Mouse (Mus musculus) neural tube, embryonic 10.5 days (tissue): ENCODE results near the gene Bicd2.

Source experiments
- DNase-seq: peaks from one replicate; pipeline ENCODE4 v3.0.0-alpha.2; 2017; ENCODE audit warnings: low spot score; ENCODE audit errors: extremely low spot score

Bicd2 gene

DNA sequence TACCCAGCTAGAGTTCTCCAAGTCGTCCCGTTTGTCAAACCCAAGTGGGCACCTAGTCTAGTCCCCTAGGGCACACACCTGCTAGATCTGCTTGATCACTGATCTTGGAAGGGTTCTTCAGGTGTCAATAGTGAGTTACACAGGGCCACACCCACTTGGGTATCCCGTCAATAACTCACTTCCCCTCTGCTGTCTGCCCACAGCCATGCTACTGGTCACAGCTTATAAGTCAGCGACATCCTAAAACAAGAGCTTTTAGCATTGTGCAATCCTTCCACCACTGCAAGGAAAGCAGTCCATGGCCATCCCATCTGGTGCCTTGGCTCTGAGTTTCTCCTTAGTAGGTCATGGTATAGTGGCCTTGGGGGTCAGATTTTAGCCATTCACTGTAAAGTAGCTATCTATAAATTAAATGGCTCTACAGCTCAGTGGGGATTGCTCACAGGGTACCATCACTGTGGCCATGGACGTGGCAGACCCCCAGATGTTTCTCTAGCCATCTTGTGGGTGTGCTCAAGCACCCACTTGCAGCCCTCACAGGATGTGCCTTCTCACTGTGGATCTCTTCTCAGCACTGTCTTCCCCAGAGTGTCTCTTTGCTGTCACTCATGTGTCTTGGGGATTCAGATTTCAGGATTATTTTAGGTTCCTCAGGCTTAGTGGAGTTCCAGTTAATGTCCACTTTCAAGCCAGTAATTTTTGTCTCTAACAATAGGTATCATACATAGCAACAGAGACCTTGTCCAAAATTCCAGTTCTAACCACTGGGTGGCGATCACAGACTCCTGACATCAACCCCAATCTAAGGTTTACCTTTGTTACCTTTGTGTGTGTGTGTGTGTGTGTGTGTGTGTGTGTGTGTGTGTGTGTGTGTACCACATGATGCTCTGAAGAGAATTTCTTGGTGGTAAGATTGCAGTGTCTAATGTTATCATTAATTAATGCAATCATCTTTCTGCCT lies 14.9 kb upstream of the Bicd2 start:
- DNase-seq = no peak

DNA sequence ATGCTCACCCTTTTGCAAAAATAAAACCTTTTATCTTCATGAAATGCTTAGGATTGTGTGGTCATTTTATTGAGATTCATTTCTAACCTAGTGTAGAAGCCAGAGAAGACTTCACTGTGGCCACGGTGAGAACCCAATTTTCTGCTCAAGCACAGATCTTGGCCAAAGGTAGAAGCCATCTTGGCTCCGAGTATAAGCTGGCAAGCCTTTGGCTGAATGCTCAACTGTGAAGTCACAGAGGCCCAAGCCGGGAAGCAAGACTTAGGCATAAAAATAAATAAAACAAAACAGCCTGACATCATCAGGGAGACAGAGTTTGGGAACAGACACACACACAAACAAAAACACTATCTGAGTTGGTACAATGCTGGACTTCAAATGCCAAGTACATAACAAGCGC lies 13.3 kb upstream of the Bicd2 start:
- DNase-seq = no peak

GRCm38 (mm10) chr13:49333250-49333649 lies 8.1 kb upstream of the Bicd2 start:
- no peak for DNase-seq

DNA sequence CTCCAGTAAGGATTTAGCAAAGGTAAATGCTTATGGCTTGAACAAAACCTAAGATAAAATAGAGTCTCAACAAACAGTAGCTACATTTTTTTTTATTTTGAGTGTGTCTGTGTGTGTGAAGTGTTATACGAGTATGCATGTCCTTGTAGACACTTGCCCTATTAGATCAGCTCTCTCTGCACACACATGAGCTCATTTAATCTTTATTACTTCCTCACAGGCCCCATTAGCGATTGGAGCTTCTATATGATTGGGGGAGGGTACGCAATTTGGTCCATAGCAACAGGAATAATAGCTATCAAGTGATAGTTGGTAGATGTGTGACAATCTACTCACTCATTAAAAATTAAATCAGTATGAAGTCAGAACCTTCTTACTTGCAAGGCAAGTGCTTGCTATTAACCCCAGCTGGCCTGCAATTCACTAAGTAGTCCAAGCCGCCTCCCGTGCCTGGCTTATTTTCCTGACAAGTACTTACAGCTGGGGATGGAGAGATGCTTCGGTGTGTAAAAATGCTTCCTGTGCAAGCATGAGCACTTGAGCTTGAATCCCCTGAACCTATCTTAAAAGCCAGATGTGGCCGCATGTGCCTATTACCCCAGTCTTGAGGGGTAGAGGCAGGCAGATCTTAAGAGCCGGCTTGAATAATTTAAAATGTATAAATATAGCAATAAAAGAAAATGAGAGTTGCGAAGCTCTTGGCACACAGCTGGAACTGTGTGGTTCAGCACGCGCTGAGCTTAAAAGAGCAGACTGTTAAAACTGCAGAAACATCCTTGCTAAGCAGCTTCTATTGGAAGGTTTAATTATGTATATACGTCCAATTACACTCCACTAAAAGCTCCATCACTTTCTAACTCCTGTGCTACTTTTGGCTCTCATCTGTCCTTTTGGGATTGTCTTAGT lies 6.1 kb upstream of the Bicd2 start:
- no peak for DNase-seq

GRCm38 (mm10) chr13:49338893-49339546 lies 2.4 kb upstream of the Bicd2 start:
- DNase-seq = no peak

GRCm38 (mm10) chr13:49341831-49342722 lies 692 bp downstream of the Bicd2 start:
- DNase-seq = peak; percentile 36

DNA sequence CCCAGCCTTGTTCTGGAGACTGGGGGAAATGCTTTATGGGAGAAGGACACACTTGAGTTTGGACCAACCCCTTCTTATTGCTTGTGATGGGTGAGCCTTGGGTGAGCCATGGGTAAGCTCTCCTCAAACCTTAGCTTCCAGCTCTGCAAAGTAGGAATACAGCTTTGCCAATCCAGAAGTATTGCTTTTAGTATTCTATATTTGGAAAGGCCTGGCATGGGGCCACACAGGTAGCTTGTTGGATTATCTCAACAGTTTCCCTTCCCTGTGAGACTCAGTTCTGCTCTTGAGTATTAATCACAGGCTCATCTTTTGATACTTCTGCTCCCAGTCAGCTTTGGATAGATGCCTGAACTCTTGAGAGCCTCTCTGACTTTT lies 1.3 kb downstream of the Bicd2 start:
- no peak for DNase-seq

GRCm38 (mm10) chr13:49344567-49344966 lies 3.2 kb downstream of the Bicd2 start:
- no peak for DNase-seq

DNA sequence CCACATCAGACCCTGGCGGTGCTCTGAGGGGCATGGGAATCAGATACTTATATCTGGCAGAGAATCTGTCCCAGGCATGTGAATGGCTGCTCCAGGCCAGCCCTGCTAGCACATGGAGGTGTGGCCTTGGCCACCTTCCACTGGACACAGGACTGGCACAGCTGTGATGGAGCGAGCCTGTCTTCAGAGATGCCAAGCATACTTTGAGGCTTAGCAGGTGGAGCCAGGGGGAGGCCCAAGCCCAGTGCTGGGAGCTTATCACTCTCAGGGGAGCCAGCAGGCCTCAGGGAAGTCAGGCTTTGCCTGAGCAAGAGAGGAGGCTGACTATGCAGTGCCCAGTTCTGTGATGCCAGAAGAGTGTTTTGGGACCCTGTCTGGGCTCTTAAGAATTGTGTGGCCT lies 4.1 kb downstream of the Bicd2 start:
- no peak for DNase-seq

DNA sequence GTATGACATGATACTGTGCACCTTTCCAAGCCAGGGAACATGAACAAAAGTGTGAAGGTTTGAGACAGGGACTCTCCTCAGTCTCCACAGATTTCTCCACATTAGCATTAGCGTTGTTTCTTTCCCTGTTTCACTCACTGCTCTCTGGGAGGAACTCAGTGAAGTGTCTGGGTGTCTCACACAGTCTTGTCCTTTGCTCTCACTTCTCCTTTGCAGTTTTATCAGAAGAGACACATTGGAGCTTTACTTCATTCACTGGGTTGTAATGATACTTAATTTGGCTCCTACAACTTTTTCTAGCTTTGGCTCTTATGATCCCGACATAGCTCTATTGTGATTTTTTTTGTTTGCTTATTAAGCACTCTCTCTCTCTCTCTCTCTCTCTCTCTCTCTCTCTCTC lies 7.1 kb downstream of the Bicd2 start:
- no peak for DNase-seq

DNA sequence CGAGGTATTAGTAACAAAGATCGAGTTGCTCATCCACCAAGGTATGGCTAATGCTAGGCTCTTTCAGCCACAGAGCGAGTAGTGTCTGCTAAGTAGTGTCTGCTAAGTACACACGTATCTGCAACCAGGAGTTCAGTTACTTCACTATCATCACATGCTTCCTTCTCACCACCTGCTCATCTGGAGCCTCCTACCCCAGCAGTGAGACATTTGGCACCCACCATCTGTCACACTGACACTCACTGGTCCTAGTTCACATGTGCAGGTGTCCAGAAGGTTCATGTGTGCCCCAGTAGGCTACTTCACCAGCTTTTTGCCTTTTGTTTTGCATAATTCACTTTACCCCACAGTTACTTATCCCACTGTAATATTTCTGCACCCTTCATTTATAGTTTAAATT lies 8.0 kb downstream of the Bicd2 start:
- DNase-seq = no peak

GRCm38 (mm10) chr13:49349836-49350505 lies 8.6 kb downstream of the Bicd2 start:
- no peak for DNase-seq

GRCm38 (mm10) chr13:49352581-49353159 lies 11.3 kb downstream of the Bicd2 start:
- DNase-seq = no peak

- no peak for DNase-seq
These were observed 12.0 kb downstream of the Bicd2 start for GRCm38 (mm10) chr13:49353422-49353821.

GRCm38 (mm10) chr13:49353991-49354507 lies 12.7 kb downstream of the Bicd2 start:
- DNase-seq = no peak

DNA sequence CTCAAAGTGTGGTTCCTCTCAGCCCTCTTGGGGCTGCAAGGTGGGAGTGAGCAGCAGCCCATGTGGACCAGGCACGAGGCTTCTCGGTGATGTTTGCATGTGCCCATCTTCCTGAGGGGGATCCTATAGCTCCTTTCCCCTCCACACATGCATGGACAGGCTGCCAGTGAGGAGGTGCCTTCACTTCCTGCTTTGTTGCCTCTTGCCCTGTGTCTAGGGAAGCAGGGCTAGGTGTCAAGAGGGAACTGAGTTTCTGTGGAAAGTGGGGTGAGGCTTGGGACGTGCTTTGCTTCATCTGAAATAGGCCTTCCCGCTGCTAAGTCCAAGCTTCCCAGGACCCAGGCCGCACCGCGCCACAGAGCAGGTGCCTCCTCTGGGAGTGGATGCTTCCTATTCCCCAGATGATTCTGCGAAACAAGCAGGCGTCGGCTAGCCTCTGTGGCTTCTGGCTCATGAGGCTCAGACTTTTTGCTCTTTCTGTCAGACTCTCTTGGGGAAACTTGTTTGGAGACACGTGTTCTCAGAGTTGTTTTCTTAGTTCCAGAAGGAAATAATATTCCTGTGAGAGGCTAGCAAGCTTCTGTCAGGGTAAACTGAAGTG lies 14.2 kb downstream of the Bicd2 start:
- DNase-seq = no peak

DNA sequence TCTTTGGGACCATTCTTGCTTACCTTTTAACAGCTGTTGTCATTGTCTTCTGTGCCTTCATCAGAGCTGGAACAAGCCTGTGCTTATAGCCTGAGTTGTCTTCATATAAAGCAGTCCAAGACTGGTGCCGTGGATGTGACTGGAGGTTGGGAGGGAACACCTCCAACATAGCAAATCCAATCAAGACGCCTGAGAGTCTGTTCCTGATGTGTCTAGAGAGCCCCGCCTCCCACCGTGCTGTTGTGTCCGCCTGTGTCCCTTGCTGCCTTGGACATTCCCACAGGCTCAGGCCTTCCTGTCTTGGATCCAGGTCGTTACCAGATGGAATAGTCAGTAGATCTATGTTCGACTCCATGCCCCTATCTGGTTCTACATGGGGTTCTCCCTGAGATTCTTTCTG lies 14.7 kb downstream of the Bicd2 start:
- no peak for DNase-seq

DNA sequence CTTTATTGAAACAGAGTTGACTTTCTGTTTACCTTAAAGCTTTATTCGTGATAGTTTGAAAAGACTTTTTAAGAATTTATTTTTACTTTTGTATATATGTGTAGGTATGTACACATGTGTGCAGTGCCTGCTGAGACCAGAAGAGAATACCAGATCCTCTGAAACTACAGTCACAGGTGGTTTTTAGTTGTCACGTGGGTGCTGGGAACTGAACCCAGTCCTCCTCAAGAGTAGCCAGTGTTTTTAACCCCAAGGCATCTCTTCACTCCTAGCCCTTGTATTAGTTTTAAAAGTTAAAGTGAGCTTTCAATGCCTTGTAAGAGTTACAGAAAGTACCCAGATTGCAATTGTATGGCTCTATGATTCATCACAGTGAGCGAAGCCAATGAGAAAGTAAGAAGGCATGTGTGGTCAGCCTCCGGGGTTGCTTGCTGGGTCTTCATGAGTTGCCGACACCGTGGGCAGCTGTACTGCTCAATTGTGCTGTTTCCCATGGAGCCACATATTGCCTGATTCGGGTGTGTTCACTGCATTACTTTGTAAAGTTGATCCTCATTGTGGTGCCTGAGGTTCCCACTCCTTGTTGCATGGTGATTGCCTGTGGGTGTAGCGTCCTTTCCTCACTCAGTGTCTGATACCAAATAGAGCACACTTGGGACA lies 16.1 kb downstream of the Bicd2 start:
- DNase-seq = no peak

- no peak for DNase-seq
These were observed 16.8 kb downstream of the Bicd2 start for GRCm38 (mm10) chr13:49358184-49358583.
